Mouse (Mus musculus): ENCODE measurements at regions not wholly inside any gene's neighbourhood (a gene's known extent, or its start where the extent isn't known, plus 50 kb on each side); places are given as distances from the start of the nearest gene placed in this dataset.

DNA sequence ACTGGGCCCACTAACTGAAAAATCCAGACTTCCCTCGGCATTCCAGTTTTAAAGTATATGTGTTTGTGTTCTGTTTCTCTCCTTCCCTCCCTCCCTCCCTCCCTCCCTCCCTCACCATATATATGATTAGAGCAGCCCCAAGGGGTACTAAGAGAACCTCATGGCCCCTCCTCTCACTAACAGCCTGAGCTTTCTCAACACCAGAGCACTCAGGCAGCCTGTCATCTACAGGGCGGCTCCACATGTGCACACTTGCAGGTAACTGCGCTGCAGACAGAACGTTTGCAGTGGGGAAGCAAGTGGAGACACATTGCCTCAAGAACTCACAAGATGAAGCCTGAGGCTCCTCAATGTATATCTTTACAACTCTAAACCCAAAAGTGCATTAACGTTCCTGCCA, 294.9 kb downstream of the Sox4 start:
- DNase-seq (ENCODE audit: inconsistent age in 2 of 2, low spot score in 1 of 2), result no peak

DNA sequence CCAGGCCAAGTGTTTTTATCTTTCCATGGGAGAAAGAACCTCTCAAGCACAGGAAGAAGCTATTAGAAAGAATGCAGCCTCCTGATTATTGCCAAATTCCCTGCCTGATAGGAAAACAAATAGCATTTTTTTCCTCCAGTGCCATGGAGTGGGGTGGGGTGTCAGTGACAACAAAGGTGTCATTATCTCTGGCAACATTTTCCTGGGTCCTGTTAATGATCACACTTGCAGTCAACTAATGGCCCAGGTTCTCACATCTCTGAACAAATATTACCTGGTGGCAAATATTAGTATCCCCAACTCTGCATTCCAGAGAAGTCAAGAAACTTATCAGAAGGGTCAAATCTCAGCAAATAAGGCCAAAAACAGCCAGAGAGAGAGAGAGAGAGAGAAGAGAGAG, 298.6 kb downstream of the Sox4 start:
- no peak for DNase-seq (ENCODE audit: inconsistent age in 2 of 2, low spot score in 1 of 2)

DNA sequence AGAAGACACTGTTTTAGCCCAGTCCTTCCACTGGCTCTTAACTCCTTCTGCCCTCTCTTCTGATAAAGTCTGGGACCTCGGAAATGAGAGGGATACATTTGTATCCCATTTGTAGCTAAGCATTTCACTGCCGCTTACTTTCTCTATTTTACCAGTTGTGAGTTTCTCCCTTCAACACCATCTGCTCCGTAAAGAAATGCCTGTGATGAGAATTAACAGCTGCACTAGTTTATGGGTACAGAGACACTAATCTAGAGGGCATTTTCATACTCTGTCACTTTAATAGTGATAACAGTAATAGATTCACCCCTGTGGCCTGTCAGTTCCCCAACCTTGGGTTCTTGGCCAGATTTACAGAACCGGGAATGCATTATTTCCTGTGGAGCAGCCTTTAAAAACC, 300.2 kb downstream of the Sox4 start:
- DNase-seq (ENCODE audit: inconsistent age in 2 of 2, low spot score in 1 of 2), result no peak

DNA sequence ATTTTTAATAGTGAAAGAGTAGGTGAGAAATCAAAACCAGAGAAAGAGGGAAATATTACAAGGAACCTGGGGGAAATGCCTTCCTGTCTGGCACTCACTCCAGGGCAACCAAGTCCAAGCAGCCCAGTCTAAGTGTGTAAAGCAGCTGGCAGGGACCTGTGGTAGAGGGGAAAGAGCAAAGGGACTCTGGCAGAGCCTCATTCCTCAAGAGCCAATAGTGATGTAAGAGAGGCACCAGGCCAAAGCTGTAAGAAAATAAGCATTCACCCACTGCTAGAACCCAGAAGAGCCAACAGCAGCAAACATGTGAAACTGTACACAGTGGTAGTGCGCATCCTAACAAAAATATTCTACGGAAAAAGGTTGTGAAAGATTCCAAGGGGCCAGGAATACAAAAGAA, 301.7 kb downstream of the Sox4 start:
- DNase-seq (ENCODE audit: inconsistent age in 2 of 2, low spot score in 1 of 2), result peak; percentile 5 to 60

DNA sequence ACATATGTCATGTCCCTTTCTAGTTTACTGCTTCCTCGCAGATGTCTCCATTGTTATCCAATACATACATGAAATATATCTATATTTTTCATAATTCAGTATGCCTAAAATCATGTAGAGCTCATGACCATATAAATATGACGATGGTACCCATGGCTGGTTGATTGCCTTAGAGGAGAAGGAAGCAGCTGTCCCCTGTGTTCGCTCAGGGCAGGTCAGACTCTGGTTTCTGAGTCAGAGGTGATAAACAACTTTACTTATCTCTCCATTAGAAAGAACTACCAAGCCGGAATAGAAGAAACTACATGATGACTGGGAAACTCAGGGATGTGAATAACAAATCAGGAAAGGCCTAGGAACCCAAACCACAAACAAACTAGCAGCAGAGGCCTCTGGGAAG, 307.6 kb downstream of the Sox4 start:
- no peak for DNase-seq (ENCODE audit: inconsistent age in 2 of 2, low spot score in 1 of 2)

DNA sequence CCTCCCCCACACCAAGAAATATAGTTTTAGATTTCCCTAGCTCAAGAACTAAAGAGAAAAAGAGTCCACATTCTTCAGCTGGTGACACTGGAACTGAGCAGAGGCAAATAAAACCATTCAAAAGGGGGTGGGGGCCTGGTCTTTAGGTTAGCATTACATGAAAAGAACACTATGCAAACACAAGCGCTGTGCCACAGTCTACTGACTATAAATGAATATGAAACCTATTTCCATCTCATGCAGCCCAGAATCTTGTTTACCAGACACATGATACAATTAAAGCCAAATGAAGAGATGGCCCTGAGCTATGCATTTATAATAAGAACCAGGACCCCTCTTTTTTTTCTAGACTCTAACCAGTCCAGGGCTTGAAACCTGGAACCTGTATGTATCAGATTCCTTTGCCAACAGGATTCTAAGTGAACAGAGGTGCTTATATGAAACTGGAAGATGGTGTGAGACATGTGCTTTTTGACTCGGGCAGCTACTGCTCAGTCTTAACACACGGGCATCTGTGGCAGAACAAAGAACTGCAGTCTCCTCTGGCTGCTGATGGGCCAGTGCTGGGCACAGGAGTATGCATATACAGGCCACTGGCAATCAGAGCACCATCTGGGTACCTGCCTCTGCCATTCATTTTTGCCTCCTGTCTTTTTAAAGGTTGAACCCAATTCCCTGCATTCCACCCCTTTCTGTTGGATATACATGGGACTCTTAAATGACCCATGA, 308.5 kb downstream of the Sox4 start:
- no peak for DNase-seq (ENCODE audit: inconsistent age in 2 of 2, low spot score in 1 of 2)

DNA sequence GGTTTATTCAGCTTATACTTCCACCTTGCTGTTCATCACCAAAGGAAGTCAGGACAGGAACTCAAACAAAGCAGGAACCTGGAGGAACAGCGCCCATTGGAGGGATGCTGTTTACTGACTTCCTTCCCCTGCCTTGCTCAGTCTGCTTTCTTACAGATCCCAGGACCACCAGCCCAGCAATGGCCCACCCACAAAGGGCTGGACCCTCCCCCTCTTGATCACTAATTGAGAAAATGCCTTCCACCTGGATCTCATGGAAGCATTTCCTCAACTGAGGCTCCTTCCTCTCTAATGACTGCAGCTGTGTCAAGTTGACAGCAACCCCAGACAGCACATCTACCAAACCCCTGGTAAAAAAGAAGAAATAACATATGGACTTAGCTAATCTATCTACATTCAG, 312.7 kb downstream of the Sox4 start:
- DNase-seq (ENCODE audit: inconsistent age in 2 of 2, low spot score in 1 of 2), result no peak

DNA sequence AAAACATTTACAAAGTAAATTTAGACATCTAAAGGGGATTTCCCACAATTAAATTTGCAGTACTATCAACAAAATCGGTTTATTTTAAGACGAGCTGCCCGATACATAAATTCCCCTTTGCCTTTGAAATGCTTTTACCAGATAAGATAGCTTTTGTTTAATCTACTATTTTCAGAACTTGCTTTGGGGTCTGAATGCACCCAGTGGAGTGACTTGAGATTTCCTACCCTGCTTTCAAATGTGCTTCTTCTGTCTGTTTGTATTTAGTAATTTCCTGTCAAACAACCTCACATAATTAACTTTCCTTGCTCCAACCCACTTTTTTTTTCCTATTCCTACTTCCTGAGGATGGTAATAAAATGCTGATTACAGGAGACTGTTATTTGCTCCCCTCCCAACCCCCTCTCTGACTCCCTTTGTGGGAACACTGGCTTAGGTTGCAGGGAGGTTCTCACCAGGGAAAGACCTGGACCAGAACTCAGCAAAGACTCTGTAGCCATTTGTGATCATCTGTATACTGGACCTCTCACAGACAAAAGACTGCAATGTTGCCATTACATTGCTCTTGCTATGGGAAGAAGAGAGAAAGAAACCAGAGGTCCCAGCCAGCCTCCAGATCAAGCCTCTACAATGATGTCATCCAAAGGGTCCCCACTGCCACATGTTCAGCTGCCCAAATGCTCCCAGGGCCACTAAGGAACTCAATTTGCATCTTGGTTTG, 318.1 kb downstream of the Sox4 start:
- no peak for DNase-seq (ENCODE audit: inconsistent age in 2 of 2, low spot score in 1 of 2)

DNA sequence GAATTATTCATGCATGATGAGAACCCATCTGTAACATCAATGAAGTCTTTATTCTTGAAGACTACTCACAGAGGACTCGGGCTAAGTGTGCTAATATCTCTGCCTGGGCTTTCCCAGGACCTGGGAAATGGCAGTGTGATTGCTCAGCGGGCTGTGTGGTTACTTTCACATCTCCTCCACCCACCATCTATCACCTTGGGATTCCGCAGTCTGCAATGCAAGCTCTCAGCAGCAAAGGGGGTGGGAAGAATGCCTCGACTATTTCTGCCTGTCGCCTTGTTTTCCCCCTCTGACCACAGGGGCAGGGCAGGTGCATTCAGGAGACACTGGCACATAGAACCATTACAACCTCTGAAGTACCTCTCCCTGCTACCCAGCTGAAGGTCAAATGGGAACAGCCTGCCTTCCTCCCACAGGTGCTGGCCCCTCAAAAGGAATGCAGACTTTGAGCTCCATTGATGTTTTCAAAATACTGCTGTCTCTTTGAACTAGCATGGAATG, 319.9 kb downstream of the Sox4 start:
- no peak for DNase-seq (ENCODE audit: inconsistent age in 2 of 2, low spot score in 1 of 2)

DNA sequence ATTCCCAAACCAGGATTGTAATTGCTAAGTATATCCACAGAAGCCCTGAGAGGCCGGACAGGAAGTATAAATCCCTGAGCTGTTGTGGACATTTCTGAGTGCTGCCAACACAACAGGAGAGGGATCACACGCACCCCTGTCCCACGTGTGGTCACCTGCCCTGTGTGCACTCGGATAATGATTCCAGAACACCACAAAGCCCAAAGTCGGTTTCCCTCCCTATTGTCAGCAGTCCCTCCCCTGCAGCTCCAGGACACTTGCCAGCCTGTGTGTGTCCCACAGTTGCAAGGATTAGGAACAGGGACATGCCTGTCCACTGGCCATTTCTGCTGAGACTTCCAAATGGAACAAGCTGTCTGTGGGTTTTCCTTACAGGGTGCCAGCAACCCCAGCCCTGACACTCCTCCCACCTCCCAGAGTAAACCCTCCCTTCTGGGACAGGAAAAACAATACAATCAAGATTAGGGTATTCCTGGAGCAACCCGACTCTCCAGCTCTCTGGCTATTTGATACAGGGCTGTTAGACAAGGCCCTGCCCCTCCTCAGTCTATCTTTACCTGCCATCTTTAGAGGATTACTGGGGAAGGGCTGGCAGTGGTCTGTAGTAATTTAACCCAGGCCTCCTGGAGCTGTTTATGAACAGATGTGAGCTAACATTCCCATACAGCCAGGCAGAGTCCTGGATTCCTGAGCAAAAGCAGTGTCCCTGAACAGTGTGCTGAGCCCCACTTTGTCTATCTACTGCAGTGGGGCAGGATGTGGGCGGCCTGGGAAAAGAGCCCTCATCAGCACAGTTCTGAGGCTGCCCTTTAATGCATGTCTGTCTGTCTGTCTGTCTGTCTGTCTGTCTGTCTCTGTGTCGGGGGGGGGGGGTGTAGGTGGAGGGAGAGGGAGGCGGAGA, 323.8 kb downstream of the Sox4 start:
- DNase-seq (ENCODE audit: inconsistent age in 2 of 2, low spot score in 1 of 2), result peak; percentile 26 to 51

DNA sequence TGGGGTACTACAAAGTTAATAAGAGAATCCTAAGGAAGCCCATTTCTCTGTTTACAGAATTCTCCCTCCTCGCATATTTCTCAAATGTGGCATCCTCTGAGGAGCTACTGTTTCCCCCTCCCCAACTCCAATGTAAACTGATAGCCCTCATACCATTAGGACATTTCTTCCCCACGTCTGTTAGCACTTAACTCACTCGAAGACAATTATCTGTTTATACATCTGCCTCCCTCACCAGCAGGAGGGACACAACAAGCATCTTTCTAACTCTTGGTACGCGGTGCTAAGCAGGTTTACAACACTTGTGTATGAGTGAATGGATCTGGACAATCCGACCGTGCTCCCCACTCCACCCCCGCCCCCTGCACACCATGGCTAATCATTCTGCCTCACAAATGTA, 324.8 kb downstream of the Sox4 start:
- DNase-seq (ENCODE audit: inconsistent age in 2 of 2, low spot score in 1 of 2), result no peak

DNA sequence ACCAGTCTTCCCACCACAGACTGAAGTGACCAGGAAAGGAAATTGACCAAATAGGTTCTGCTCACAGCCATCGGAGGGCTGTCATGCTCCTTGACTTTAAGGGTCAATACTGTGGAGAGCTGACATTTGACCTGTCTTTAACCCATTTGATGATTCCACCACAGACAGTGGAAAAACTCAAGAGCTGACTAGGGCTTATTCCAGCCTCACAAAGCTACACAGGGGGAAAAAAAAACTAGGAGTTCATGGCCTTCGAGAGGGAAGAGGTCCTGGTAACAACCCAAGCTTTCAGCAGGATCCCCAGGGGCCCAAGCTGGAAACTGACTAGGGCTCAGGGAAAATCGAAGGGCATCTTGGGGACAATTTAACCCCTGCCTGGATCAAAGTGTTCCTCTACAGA, 334.6 kb downstream of the Sox4 start:
- DNase-seq (ENCODE audit: inconsistent age in 2 of 2, low spot score in 1 of 2), result no peak

DNA sequence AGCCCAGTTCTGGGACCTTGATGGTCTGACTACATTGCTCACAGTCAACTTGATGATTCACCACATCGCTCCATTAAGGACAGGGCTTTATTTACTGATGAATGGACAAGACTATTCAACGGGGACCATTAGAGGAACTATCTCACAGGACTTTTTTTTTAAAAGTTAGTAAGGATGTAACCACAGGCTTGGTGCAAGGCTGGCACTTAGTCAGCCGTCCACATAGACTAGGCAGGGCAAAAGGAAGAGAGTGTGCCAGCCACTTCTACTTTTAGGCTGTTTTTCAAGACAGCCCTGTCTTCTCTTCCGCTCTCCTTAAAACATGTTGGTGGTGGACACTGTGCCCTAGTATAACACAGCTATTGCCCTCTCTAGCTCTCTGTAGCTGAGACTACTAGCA, 336.0 kb downstream of the Sox4 start:
- peak in 1 of 2 experiments; percentile 10 for DNase-seq (ENCODE audit: inconsistent age in 2 of 2, low spot score in 1 of 2)

DNA sequence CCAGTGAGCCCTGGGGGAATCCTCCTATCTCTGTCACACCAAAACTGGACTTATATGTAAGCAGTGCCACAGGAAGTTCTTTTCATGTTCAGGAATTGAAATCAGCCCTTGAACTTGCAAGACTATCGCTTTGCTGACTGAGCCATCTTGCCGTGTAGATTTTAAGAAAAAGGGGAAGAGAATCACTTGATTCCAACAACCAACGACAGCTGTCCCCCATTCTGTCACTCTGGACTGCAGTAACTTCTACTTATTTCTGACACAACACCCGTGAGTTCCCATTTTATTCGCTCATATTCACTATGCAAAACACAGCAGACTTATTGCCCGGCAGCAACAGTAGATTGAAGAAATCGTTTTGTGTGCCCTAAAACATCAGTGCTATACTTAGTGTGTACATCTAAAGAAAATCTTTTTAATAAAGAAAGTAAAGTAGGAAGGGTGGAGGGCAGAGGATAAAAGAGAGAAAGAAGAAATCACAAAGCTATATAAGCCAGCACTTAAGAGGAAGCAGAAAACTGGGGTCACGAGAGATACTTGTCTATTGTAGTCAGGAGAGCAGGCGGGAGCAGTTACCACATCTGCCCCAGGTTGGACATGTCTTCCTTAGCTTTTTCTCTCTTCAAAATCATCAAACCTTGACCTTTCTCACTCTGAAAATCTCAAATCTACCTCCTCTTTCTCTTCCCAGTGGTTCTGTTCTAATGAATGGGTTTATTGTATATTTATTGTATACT, 336.7 kb downstream of the Sox4 start:
- no peak for DNase-seq (ENCODE audit: inconsistent age in 2 of 2, low spot score in 1 of 2)

DNA sequence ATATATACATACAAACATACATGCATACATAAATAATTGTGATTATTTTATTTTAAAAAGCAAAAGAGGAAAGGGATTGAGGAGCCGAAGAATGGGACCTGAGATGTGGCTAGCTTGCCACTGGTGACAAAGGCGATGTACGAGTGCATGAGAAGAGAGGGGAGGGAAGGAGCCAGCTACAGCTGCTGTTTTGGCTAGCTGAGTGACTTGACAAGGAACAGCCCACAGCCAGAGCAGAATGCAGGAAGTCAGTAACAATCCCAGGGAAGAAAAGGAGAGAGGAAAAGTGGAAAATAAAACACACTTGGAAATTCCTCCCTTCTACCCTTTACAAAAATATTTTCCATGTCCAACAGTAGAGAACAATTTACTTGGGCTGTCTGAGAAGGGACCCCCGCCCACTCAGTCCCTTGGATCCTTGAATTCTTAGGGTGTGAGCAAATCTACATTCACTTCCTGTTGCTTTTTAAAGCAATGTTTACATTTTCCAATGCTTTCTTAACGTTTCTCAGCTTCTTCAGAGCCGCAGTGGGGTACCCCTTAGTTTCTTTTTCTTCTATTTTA, 345.9 kb downstream of the Sox4 start:
- no peak for DNase-seq (ENCODE audit: inconsistent age in 2 of 2, low spot score in 1 of 2)

DNA sequence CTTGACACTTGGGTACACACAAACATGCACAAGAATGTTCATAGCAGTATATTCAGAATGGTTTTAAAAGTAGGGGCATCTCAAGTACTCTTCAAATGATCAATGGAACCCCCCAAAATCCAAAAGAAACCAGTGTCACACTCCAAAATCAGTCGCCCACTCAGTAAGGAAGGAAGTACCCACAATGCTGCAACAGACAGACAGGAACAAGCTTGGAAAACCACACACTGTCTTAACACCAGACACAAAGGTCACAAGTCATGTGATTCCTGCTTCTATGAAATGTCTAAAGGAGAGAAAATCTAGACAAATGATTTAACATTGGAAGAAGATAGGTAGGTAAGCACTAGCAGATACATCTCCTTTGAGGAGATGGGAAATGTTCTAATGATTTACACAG, 346.9 kb downstream of the Sox4 start:
- DNase-seq (ENCODE audit: inconsistent age in 2 of 2, low spot score in 1 of 2), result no peak

DNA sequence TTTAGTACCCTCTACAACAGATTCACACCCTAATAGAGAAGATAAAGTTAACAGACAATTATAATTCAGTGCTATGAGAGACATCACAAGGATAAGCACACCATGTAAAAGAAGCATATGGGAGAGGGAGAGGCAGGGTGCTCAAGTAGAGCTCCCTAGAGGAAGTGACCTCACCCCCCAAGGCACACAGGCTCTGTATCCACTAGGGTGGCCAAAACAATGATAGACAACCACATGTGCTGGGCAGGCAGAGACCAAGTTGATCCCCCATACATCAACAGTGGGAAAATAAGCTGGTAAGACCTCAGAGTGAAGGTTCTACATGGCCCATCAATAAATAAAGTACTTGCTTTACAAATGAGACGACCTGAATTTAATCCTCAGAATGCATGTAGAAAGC, 347.7 kb downstream of the Sox4 start:
- no peak for DNase-seq (ENCODE audit: inconsistent age in 2 of 2, low spot score in 1 of 2)

DNA sequence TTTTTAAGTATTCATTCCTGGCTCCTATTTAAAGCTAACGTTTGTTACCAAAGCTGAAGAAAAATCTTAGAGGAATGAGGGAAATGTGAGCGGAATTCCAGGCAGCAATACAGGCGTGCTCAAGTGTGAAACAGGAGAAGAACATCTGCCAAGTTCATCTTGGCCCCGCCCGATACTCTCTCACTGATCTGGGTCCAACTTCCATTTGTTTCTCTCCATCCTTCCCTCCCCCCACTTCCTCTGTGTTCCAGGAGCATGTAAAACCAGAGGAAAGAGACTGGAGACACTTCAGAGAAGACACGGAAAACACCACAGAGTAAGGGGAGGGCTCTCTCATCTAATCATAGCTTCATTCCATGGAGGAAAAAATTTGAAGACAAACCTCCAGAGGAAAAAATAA, 346.7 kb downstream of the Gm11361 start:
- peak in 1 of 2 experiments; percentile 33 for DNase-seq (ENCODE audit: inconsistent age in 2 of 2, low spot score in 1 of 2)

DNA sequence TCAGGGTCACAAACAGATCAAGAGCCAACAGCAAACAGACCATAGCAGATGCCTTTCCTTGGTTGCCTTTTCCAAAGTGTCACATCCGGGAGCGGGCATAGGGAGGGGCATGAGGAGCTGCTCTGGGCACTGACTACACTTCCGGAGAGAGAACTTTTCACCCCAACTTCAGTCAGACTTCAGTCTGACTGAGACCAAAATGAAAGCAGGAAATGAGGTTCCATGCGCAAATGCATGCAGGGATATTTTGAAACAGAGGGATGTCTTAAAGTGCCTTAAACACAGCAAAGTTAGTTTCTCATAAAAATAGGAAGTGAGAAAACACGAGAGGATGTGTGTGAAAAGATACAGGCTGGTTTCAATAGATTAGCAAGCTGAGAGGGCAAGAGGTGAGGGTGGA, 343.5 kb downstream of the Gm11361 start:
- DNase-seq (ENCODE audit: inconsistent age in 2 of 2, low spot score in 1 of 2), result peak; percentile 13 to 54

DNA sequence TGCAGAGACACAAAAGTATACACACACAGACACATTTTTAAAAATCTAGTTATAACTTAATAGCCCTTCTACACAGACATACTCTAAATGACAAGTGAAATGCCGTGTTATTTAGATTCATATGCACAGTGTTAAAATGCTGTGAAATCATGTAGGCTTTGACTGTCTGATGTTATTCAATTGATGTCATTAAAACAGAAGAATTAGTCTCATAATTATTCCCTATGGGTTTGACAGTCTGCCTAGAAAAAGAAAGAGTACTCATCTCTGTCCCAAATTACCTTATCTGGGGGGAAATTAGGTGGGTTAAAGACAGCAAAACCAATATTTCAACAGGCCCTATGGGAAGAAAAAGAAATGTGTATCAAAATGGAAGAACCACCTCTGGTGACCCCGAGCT, 339.0 kb downstream of the Gm11361 start:
- DNase-seq (ENCODE audit: inconsistent age in 2 of 2, low spot score in 1 of 2), result no peak

DNA sequence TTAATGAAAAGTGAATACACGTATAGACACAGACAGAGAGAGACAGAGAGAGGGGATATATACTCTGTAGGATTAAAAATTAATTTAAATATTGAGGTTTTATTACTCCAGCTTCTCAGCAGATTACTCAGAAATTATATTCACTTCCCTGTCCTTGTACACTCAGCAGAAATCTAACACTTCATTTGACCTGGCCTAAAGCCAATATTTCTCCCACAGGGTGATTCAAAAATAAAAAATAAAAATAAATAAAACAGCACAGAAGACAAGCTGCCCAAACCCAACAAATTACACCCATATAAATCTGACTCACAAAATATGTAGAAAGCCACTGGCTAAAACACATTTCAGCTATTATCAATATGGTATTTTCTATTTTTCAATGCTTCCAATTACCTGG, 334.8 kb downstream of the Gm11361 start:
- DNase-seq (ENCODE audit: inconsistent age in 2 of 2, low spot score in 1 of 2), result peak in 1 of 2 experiments; percentile 84
